Mouse (Mus musculus) cerebellum, adult 8-10 months (tissue): ENCODE data around the gene Med13l.
A peak's percentile ranks its signal among the peaks of the same experiment; 100 is the strongest.

Experiments
- DNase-seq: peaks from one replicate; pipeline ENCODE4 v3.0.0; 2022

Gene Med13l

GRCm38 (mm10) chr5:118596452-118597092 is 36.1 kb downstream of the Med13l start:
- no peak for DNase-seq

GRCm38 (mm10) chr5:118598601-118599000 is 38.1 kb downstream of the Med13l start:
- DNase-seq = no peak

- no peak for DNase-seq
Observed at GRCm38 (mm10) chr5:118601452-118601851, 41.0 kb downstream of the Med13l start.

- peak; percentile 51 for DNase-seq
Observed at GRCm38 (mm10) chr5:118602706-118603105, 42.2 kb downstream of the Med13l start.

- DNase-seq = no peak
Observed at GRCm38 (mm10) chr5:118605424-118606067, 45.1 kb downstream of the Med13l start.

GRCm38 (mm10) chr5:118606636-118607035 is 46.2 kb downstream of the Med13l start:
- peak; percentile 53 for DNase-seq

GRCm38 (mm10) chr5:118607900-118608299 is 47.4 kb downstream of the Med13l start:
- DNase-seq = no peak

- DNase-seq = no peak
Observed at GRCm38 (mm10) chr5:118610468-118610867, 50.0 kb downstream of the Med13l start.

- no peak for DNase-seq
Observed at GRCm38 (mm10) chr5:118612956-118613631, 52.6 kb downstream of the Med13l start.

GRCm38 (mm10) chr5:118613704-118614103 is 53.2 kb downstream of the Med13l start:
- peak; percentile 46 for DNase-seq

GRCm38 (mm10) chr5:118614116-118614515 is 53.6 kb downstream of the Med13l start:
- DNase-seq = peak; percentile 54

GRCm38 (mm10) chr5:118614571-118614981 is 54.1 kb downstream of the Med13l start:
- DNase-seq = no peak

- no peak for DNase-seq
Observed at GRCm38 (mm10) chr5:118618963-118619610, 58.6 kb downstream of the Med13l start.

GRCm38 (mm10) chr5:118619801-118620200 is 59.3 kb downstream of the Med13l start:
- DNase-seq = no peak

- DNase-seq = no peak
Observed at GRCm38 (mm10) chr5:118620330-118620910, 59.9 kb downstream of the Med13l start.

GRCm38 (mm10) chr5:118621877-118622276 is 61.4 kb downstream of the Med13l start:
- no peak for DNase-seq

- DNase-seq = no peak
Observed at GRCm38 (mm10) chr5:118622346-118622745, 61.9 kb downstream of the Med13l start.

GRCm38 (mm10) chr5:118623797-118624196 is 63.3 kb downstream of the Med13l start:
- no peak for DNase-seq

- DNase-seq = no peak
Observed at GRCm38 (mm10) chr5:118627630-118628029, 67.2 kb downstream of the Med13l start.

- no peak for DNase-seq
Observed at GRCm38 (mm10) chr5:118628211-118628610, 67.7 kb downstream of the Med13l start.

- DNase-seq = no peak
Observed at GRCm38 (mm10) chr5:118632346-118632745, 71.9 kb downstream of the Med13l start.

GRCm38 (mm10) chr5:118633106-118633505 is 72.6 kb downstream of the Med13l start:
- no peak for DNase-seq
